Mouse (Mus musculus) gastrocnemius, postnatal 10 days (tissue): ENCODE measurements at regions not wholly inside any gene's neighbourhood (a gene's known extent, or its start where the extent isn't known, plus 50 kb on each side); places are given as distances from the start of the nearest gene placed in this dataset.

ENCODE experiments used
- DNase-seq: peaks from one replicate; pipeline ENCODE4 v3.0.0; 2021; ENCODE audit warnings: mixed read lengths

DNA sequence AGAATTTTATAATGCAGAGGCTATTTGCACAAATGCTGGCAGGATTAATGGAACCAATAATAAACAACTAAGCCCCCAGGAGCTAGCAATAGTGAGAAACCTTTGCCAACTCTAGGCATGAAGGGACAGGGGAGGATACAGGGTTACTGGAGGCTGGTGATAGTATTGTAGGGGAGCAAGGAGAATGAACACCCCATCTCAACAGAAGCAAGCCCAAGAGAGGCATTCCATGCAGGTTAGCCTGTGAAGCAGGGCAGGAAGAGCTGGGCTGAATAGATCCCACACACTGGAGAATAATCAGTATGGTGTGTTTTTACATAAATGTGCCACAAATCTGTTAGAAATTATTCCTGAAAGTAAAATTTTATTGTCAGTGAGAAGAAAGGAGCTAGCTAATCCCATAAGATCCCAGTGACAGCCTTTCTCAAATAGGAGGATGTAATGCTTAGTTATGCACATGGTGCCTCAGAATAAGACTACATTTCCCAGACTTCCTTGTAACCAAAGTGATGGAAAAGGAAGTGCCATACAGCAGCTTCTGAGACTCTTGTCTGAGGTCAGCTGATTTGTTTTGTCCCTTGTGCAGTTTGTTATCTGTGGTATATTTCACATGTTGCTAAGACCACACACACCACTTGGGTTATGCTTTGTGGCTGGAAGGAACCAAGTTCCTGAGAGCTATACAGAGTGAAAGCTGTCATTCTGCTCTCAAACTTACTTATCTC, 111.1 kb downstream of the Ccdc71l start:
- DNase-seq: no peak

GRCm38 (mm10) chr12:32504196-32504595, 125.7 kb downstream of the Ccdc71l start:
- DNase-seq: no peak

DNA sequence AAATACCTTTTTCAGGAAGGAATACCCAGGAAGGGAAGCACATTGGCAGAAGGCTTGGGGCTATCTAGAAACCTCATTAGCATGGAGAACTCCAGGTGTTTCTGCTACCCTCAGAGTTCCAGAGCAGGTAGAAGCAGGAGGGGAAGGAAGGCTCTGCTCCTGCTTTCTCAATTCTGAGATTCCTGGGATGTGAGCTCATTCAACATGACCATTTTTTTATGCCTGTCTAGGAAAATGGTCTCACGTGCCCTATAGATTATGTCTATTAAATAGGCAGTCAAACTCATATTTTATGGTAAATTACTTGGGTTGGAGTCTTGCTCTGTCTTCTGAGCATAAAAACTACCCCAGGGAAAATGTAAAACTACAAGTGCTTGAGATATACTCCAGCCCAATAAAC, 130.2 kb downstream of the Ccdc71l start:
- no peak for DNase-seq

DNA sequence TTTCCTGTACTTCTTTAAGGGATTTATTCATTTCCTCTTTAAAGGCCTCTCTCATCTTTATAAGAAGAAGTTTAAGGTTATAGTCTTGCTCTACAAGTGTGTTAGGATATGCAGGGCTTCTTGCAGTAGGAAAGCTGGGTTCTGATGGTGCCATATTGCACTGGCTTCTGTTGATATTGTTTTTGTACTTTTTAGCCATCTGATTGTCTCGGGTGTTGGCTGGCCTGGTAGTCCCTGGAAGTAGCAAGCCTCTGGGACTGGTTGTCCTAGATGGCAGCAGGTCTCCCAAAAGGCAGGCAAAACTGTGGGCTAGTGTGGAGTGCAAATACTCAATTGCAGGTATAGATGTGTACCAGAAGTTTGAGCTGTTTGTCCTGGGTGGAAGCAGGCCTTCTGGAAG, 147.1 kb downstream of the Ccdc71l start:
- DNase-seq: no peak

DNA sequence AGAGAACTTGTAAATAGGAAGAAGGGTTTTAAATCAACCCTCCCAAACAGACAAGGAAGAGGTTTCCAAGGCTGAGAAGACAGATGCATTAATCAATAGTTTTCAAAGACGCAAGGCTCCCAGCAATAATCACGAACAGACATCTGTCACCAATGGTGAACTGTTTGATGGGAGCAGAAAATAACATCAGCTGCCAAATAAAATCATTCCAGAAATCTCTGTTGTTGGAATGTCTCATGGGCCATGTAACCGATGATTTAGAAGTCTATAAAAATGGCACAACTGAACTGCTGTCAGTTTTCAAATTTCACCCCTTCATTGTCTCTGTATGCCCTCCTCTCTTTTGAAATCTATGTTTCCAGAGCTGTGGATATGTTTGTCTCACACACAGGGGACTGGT, 152.7 kb downstream of the Ccdc71l start:
- no peak for DNase-seq

GRCm38 (mm10) chr12:32533641-32534040, 155.1 kb downstream of the Ccdc71l start:
- DNase-seq: no peak

GRCm38 (mm10) chr12:32545466-32545865, 167.0 kb downstream of the Ccdc71l start:
- no peak for DNase-seq

- no peak for DNase-seq
Measured at GRCm38 (mm10) chr12:32546356-32546755, 167.9 kb downstream of the Ccdc71l start.

DNA sequence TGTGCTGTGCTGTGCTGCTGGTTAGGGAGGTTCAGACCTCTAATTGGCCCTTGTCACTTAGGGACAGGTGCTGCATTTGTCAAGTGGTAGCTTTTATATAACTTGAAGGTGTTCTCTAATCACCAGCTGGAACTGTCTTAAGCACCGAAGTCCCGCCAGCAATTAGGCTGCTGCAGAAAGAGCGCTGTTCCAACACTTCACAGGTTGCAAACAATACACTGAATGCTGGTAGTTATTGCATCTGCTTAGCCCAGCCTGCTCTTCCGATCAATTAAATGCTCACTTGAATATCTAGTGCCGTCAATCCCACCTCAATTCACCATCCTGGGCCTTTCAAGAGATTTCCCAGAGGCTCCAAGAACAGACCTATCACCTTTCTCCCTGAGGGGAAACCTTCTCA, 175.3 kb downstream of the Ccdc71l start:
- DNase-seq: no peak

DNA sequence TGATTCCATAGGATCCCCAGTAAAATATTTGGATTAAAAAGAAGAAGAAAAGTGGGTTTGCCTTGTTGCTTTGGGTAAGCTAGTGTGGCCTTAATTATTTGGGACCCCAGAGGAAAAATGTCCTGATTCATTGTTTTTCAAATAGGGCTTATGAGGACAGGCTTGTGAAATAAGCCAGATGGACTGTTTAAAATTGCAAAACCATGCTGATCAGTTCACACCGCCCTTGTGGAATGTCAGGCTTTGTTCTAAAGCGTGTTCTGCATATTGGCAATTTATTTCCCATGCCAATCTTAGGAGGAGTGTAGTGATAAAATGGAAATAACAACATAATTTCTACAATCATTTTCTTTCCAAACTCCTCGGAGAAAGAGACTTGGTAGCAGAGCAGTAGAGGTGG, 189.3 kb downstream of the Ccdc71l start:
- DNase-seq: no peak

GRCm38 (mm10) chr12:32581304-32581703, 202.8 kb downstream of the Ccdc71l start:
- no peak for DNase-seq

DNA sequence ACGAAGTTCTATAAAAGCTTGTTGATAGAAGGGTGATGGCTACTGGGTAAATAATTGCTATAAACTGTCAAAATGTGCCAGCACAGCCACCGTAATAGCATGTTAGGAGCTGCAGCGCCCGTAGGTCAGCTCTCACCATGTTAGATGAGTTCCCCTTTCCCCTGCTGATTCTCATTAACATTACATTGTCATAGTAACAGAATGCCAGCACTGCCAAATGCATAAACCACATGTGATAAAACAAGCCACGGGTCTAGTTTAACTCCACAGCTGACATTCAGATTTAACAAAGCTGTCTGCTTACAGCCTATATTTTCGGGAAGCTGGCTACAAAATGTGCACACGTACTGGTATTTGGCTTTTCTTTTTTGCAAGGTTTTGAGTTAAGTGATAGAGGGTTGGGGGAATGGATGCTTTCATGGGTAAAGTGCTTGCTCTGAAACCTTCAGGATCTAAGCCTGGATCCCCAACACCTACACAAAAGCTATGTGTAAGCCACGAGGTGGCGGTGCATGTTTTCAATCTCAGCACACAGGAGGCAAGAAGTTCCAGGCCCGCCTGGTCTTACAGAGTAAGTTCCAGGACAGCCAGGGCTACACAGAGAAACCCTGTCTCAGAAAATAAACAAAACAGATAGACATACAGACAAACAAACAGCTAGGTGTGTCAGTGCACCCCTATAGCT, 217.1 kb upstream of the Nampt start:
- DNase-seq: no peak

DNA sequence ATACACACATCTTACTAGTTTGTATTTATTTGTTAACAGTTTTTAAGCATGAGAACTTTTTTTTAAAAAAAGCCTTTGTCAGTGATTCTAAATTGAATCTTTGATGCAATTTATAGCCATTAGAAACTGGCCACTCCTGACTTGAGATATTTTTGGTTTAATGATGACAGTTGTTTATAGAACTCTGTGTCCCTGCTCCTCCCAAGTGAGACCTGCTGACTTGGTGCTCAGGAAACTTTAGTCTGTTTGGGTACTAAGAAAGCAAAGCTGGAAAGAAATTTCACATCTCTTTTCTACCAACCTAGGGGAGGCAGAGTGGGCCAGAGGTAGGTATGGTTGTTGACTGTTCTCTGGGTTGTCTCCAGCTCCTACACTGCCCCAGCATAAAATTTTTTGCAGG, 214.0 kb upstream of the Nampt start:
- DNase-seq: no peak

DNA sequence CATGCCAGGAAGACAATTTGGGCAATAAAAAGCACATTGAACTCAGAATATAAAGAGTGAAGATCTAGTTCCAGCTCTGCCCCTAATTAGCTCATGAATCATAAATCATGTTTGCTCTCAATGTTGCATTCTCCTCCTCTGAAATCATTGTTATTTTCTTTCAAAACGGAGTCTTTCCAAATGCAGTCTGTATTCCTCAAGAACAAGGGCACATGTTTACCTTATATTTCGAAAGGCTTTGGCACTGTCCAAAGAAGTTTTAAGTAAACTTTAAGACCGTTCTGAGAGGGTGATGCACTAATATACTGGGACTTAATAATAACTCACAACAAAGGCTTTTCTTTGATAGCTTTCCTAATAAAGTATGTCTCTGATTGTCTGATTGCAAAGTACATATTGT, 204.3 kb upstream of the Nampt start:
- no peak for DNase-seq

DNA sequence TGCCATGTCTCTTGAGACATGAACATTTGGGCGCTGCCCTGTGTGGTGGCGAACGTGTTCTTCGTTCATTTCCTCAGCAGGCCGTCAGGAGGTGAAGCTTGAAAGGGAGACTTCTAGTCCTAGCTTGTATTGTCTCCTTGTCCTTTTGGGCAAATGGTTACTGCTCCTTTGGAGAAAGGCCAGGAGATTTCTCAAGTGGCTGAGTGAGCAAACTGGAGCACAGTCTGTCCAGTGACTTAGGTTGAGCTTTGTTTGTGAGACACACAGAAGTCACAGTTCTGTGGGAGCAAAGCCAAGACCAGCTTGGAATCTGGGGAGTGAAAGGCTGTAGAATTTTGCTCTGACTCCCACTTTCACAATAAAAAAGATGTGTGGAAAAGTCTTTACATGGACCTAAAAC, 203.3 kb upstream of the Nampt start:
- DNase-seq: no peak

GRCm38 (mm10) chr12:32617031-32617430, 202.3 kb upstream of the Nampt start:
- no peak for DNase-seq

GRCm38 (mm10) chr12:32619830-32620229, 199.5 kb upstream of the Nampt start:
- DNase-seq: no peak

DNA sequence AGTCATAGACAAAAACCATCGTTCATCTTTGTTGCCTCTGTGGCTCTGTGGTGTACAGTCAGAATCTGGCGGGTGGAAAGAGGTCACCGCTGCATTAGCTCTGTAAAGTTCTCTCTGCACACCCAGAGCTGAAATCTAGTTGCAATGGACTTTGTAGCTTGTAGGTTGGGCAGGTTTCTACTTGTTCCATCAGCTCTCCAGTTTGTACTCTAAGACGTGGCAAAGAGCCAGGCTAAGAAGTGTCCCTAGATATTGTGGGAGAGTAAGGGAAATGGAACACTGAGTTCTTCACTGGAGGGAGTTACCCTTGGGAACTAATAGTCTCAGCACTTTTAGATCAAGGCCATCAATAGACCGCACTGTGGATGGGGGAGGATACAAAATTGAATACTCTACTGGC, 197.6 kb upstream of the Nampt start:
- DNase-seq: no peak

DNA sequence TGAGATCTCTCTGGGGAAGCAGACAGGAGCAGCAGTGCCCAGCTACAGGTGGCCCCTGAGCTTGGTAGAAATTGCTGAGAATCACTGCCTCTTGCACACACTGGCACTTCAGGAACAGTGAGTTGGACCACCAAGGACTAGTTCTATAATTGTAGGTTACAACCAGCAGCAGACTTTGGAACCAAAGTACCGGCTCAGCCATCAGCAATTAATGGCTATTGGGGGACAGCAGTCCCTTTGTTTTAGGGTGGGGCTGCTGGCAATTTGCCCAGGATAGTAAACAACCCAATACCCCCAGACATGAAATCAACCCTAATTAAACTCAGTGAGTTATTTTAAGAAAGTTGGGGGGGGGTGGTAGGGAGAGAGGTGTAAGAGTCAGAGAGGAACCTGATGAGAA, 190.8 kb upstream of the Nampt start:
- DNase-seq: no peak

- DNase-seq: no peak
Measured at GRCm38 (mm10) chr12:32632935-32633334, 186.4 kb upstream of the Nampt start.

- DNase-seq: no peak
Measured at GRCm38 (mm10) chr12:32635055-32635454, 184.3 kb upstream of the Nampt start.

DNA sequence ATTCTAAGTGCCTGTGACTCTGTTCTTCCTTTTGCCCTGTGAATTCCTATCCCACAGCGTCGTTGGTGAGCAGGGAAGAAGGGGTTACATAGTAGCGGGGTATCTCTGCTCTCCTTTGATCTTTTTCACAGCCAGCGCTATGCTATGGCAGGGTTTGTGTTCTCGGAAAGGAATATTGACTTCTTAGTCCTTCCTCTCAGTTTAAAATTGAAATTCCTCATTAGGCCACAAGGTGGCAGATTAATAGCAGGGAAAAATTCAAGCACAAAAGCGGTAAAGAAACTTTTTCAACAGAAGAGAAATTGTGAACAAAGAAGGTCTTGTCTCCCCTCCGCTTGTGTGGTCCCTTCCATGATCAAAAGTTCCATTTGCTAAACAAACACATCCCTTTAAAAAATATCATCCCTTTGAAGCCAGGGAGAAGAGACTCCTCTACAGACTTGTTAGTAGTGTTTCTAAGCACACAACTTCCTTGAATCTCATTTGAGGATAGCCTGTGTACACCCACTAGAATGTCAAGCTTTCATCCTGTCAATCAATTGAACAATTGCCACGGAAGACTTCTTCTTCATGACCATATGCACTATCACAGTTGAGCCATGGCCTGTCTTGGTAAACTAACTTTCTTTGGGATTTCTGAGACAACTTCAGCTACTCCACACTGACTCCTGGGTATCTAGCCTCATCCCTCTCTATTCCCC, 181.8 kb upstream of the Nampt start:
- no peak for DNase-seq

DNA sequence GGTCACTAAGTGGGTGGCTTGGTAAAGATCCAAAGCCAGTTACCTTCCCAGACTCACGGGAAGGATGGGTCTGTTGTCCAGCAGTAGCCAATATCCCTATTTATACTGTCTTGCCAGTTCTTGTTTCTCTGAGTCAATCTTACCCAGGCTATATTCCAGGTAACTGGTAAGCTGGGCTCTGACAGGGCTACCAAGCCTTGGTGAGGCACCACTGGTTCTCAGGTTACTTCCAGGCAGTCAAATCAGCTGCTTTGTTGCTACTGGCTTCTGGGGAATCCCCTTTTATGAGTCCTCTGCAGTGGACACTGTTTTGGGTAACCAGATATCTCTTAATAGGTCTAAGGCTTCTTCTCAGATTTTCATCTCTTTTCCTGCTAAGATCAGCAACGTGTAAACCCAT, 178.8 kb upstream of the Nampt start:
- no peak for DNase-seq

GRCm38 (mm10) chr12:32642493-32642892, 176.9 kb upstream of the Nampt start:
- no peak for DNase-seq
